Mouse (Mus musculus) frontal cortex, postnatal 10 days (tissue): ENCODE results near the gene Snd1.
"Not testable (repeated sequence)": the region's sequence is repeated elsewhere in the genome, so short reads cannot be mapped to it uniquely, and the experiment has no call there.

Experiments
- DNase-seq, 2 experiments: peaks; one replicate each; pipeline ENCODE4 v3.0.0; 2022; ENCODE audit warnings: low spot score in 2 of 2, mixed read lengths in 1 of 2

Snd1 gene

GRCm38 (mm10) chr6:28902573-28902972, 427.6 kb downstream of the Snd1 start:
- DNase-seq = no peak

GRCm38 (mm10) chr6:28904417-28904816, 429.5 kb downstream of the Snd1 start:
- DNase-seq = no peak

GRCm38 (mm10) chr6:28905301-28905700, 430.4 kb downstream of the Snd1 start:
- DNase-seq = no peak

GRCm38 (mm10) chr6:28909866-28910265, 434.9 kb downstream of the Snd1 start:
- DNase-seq = no peak

GRCm38 (mm10) chr6:28914981-28915380, 440.0 kb downstream of the Snd1 start:
- DNase-seq = no peak

- no peak for DNase-seq
These were observed 441.7 kb downstream of the Snd1 start for GRCm38 (mm10) chr6:28916630-28917029.

GRCm38 (mm10) chr6:28919346-28919745, 444.4 kb downstream of the Snd1 start:
- DNase-seq = no peak

- DNase-seq = no peak
These were observed 447.4 kb downstream of the Snd1 start for GRCm38 (mm10) chr6:28922371-28922770.

GRCm38 (mm10) chr6:28923091-28923824, 448.3 kb downstream of the Snd1 start:
- no peak for DNase-seq

GRCm38 (mm10) chr6:28923837-28924236, 448.9 kb downstream of the Snd1 start:
- DNase-seq = no peak

GRCm38 (mm10) chr6:28927987-28928386, 453.0 kb downstream of the Snd1 start:
- DNase-seq = not testable (repeated sequence)

- not testable (repeated sequence) for DNase-seq
These were observed 454.3 kb downstream of the Snd1 start for GRCm38 (mm10) chr6:28929169-28929803.

GRCm38 (mm10) chr6:28931234-28931633, 456.3 kb downstream of the Snd1 start:
- DNase-seq = no peak

GRCm38 (mm10) chr6:28931636-28932327, 456.8 kb downstream of the Snd1 start:
- no peak for DNase-seq

- peak; percentile 19 to 22 for DNase-seq
These were observed 457.5 kb downstream of the Snd1 start for GRCm38 (mm10) chr6:28932328-28932937.

GRCm38 (mm10) chr6:28935736-28936135, 460.8 kb downstream of the Snd1 start:
- no peak for DNase-seq

- DNase-seq = no peak
These were observed 472.3 kb downstream of the Snd1 start for GRCm38 (mm10) chr6:28947254-28947653.

- DNase-seq = peak in 1 of 2 experiments; percentile 66
These were observed 474.3 kb downstream of the Snd1 start for GRCm38 (mm10) chr6:28949269-28949668.

- DNase-seq = peak; percentile 25 to 46
These were observed 480.6 kb downstream of the Snd1 start for GRCm38 (mm10) chr6:28955581-28955980.

GRCm38 (mm10) chr6:28957486-28957885, 482.5 kb downstream of the Snd1 start:
- no peak for DNase-seq

GRCm38 (mm10) chr6:28963178-28963577, 488.2 kb downstream of the Snd1 start:
- DNase-seq = no peak

GRCm38 (mm10) chr6:28965264-28965663, 490.3 kb downstream of the Snd1 start:
- DNase-seq = no peak
